Mouse (Mus musculus): ENCODE data around the gene Lypd3. TPM values are rescaled to one million over a fixed set of nuclear protein-coding genes. Genes with fewer than 3 reads are reported as not detected.
A peak's percentile ranks its signal among the peaks of the same experiment; 100 is the strongest.

Lypd3 gene
- polyA plus RNA-seq, 1 experiment, result not detected

GRCm38 (mm10) chr7:24593621-24594308 lies 42.6 kb upstream of the Lypd3 start:
- WGBS, result under 1% methylated on average over 39 of the region's 39 CpGs
- no peaks in the 10 kb centered on the region; the same call in 1 of the 2 replicates for H3K4me1 ChIP-seq (ENCODE audit: control insufficient read depth, insufficient read depth, insufficient read length)
- H3K27ac ChIP-seq (ENCODE audit: insufficient read depth, low read length), result no peak overlapping the region
- peak overlapping the region; percentile 73 for H3K4me3 ChIP-seq (ENCODE audit: extremely low read depth, insufficient read depth, insufficient read length)
- peak in 1 of 2 experiments; percentile 78 for DNase-seq (ENCODE audit: low read depth in 1 of 2, low spot score in 2 of 2)
- H3K36me3 ChIP-seq (ENCODE audit: control insufficient read depth, insufficient read depth, low read length), result no peaks in the 10 kb centered on the region
- no peaks in the 10 kb centered on the region for H3K27me3 ChIP-seq (ENCODE audit: control insufficient read depth, insufficient read depth, low read length)
- TF ChIP-seq CTCF (IDR thresholded peaks at IDR 0.05; ENCODE audit: extremely low read depth, insufficient read depth, insufficient read length, insufficient replicate concordance) (no peak), POLR2A (IDR thresholded peaks at IDR 0.05; ENCODE audit: low read depth, low read length) (peak; percentile 62; the same call in 1 of the 2 replicates)

- peak overlapping the region; percentile 73; the same call in 1 of the 2 replicates for H3K4me3 ChIP-seq (ENCODE audit: extremely low read depth, insufficient read depth, insufficient read length)
- H3K27me3 ChIP-seq (ENCODE audit: control insufficient read depth, insufficient read depth, low read length), result no peaks in the 10 kb centered on the region
- no peak for TF ChIP-seq CTCF (IDR thresholded peaks at IDR 0.05; ENCODE audit: extremely low read depth, insufficient read depth, insufficient read length, insufficient replicate concordance)
- TF ChIP-seq POLR2A (IDR thresholded peaks at IDR 0.05; ENCODE audit: low read depth, low read length), result no peak
- no peak overlapping the region for H3K27ac ChIP-seq (ENCODE audit: insufficient read depth, low read length)
- no peak for DNase-seq (ENCODE audit: low read depth in 1 of 2, low spot score in 2 of 2)
- no peaks in the 10 kb centered on the region for H3K36me3 ChIP-seq (ENCODE audit: control insufficient read depth, insufficient read depth, low read length)
- 43% methylated on average over 13 of the region's 13 CpGs for WGBS
- H3K4me1 ChIP-seq (ENCODE audit: control insufficient read depth, insufficient read depth, insufficient read length), result no peaks in the 10 kb centered on the region; the same call in 1 of the 2 replicates
Observed at GRCm38 (mm10) chr7:24594309-24594803, 42.0 kb upstream of the Lypd3 start.

GRCm38 (mm10) chr7:24595464-24595863 lies 40.9 kb upstream of the Lypd3 start:
- Histone ChIP-seq H3K4me3 (ENCODE audit: extremely low read depth, insufficient read depth, insufficient read length) (no peak overlapping the region), H3K36me3 (ENCODE audit: control insufficient read depth, insufficient read depth, low read length) (no peaks in the 10 kb centered on the region), H3K27me3 (ENCODE audit: control insufficient read depth, insufficient read depth, low read length) (no peaks in the 10 kb centered on the region), H3K27ac (ENCODE audit: insufficient read depth, low read length) (no peak overlapping the region), H3K4me1 (ENCODE audit: control insufficient read depth, insufficient read depth, insufficient read length) (no peaks in the 10 kb centered on the region; the same call in 1 of the 2 replicates)
- DNase-seq (ENCODE audit: low read depth in 1 of 2, low spot score in 2 of 2), result no peak
- WGBS, result 51% methylated on average over 2 of the region's 2 CpGs
- TF ChIP-seq CTCF (IDR thresholded peaks at IDR 0.05; ENCODE audit: extremely low read depth, insufficient read depth, insufficient read length, insufficient replicate concordance) (no peak), POLR2A (IDR thresholded peaks at IDR 0.05; ENCODE audit: low read depth, low read length) (no peak)

GRCm38 (mm10) chr7:24598121-24598520 lies 38.2 kb upstream of the Lypd3 start:
- Histone ChIP-seq H3K4me1 (ENCODE audit: control insufficient read depth, insufficient read depth, insufficient read length) (no peaks in the 10 kb centered on the region; the same call in 1 of the 2 replicates), H3K4me3 (ENCODE audit: extremely low read depth, insufficient read depth, insufficient read length) (no peak overlapping the region), H3K27me3 (ENCODE audit: control insufficient read depth, insufficient read depth, low read length) (no peaks in the 10 kb centered on the region), H3K27ac (ENCODE audit: insufficient read depth, low read length) (no peak overlapping the region), H3K36me3 (ENCODE audit: control insufficient read depth, insufficient read depth, low read length) (no peaks in the 10 kb centered on the region)
- no peak for TF ChIP-seq POLR2A (IDR thresholded peaks at IDR 0.05; ENCODE audit: low read depth, low read length)
- no peak for TF ChIP-seq CTCF (IDR thresholded peaks at IDR 0.05; ENCODE audit: extremely low read depth, insufficient read depth, insufficient read length, insufficient replicate concordance)
- 68% methylated on average over 4 of the region's 4 CpGs for WGBS
- no peak for DNase-seq (ENCODE audit: low read depth in 1 of 2, low spot score in 2 of 2)

GRCm38 (mm10) chr7:24599211-24600067 lies 36.9 kb upstream of the Lypd3 start:
- Histone ChIP-seq H3K36me3 (ENCODE audit: control insufficient read depth, insufficient read depth, low read length) (no peaks in the 10 kb centered on the region), H3K27ac (ENCODE audit: insufficient read depth, low read length) (no peak overlapping the region), H3K4me1 (ENCODE audit: control insufficient read depth, insufficient read depth, insufficient read length) (no peaks in the 10 kb centered on the region), H3K4me3 (ENCODE audit: extremely low read depth, insufficient read depth, insufficient read length) (no peak overlapping the region), H3K27me3 (ENCODE audit: control insufficient read depth, insufficient read depth, low read length) (no peaks in the 10 kb centered on the region)
- TF ChIP-seq CTCF (IDR thresholded peaks at IDR 0.05; ENCODE audit: extremely low read depth, insufficient read depth, insufficient read length, insufficient replicate concordance), result no peak; the same call in 1 of the 2 replicates
- DNase-seq (ENCODE audit: low read depth in 1 of 2, low spot score in 2 of 2), result no peak
- 90% methylated on average over 15 of the region's 15 CpGs for WGBS

- DNase-seq (ENCODE audit: low read depth in 1 of 2, low spot score in 2 of 2), result peak; percentile 82 to 94
- H3K4me3 ChIP-seq (ENCODE audit: extremely low read depth, insufficient read depth, insufficient read length), result no peak overlapping the region
Observed at GRCm38 (mm10) chr7:24600941-24601597, 35.3 kb upstream of the Lypd3 start.

More at GRCm38 (mm10) chr7:24600941-24601597, 35.3 kb upstream of the Lypd3 start:
- 5% methylated on average over 13 of the region's 13 CpGs for WGBS
- Histone ChIP-seq H3K27me3 (ENCODE audit: control insufficient read depth, insufficient read depth, low read length) (no peaks in the 10 kb centered on the region), H3K36me3 (ENCODE audit: control insufficient read depth, insufficient read depth, low read length) (no peaks in the 10 kb centered on the region), H3K27ac (ENCODE audit: insufficient read depth, low read length) (no peak overlapping the region), H3K4me1 (ENCODE audit: control insufficient read depth, insufficient read depth, insufficient read length) (no peaks in the 10 kb centered on the region)
- TF ChIP-seq POLR2A (IDR thresholded peaks at IDR 0.05; ENCODE audit: low read depth, low read length) (no peak), CTCF (IDR thresholded peaks at IDR 0.05; ENCODE audit: extremely low read depth, insufficient read depth, insufficient read length, insufficient replicate concordance) (peak; percentile 100)

Measured in spleen, adult 2 months (tissue).